Comparison of ENCODE assay signal across 8 mouse cellular contexts in the genomic region with DNA sequence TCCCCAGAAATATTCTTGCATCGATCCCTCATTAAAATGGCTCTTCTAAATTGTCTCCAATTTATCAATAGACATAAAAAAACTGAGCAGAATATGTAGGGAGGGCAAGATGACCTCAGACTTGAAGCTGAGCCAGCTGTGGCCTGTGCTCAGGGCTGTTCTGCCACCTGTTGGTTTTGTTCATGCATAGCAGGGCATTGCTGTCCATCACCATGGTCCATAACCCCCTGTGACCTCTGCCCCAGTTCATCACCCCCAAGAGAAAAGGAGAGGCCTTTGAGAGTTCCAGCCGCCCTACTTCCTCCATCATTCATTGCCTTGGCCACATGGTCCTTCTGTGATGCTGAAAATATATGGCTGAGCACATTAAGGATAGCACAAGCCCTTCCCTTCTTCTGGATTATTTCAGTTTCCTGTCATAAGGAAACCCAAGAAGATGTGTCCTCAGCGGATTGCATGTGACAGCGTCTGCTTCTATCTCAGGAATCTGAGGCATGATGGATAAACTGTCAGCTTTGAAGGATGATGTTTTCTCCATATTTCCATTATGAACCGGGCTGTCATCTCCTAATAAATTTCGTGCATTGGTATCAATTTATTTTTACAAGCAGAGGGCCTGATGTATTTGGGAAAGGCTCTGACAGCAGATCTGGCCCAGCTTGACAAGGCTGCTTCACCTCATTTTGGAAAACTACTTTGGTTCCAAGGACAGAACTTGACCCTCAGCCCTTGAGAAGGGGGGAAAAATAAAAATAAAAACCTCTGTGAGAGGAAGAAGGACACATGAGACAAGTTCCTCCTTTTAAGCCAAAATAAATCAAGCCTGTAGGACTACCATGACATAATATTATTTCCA.
DNase-seq lines count a peak whose midpoint lies in the region; ATAC-seq and TF ChIP-seq lines count a peak whose summit lies in the region.

No protein-coding gene starts in this region.

- no peak for ATAC-seq in midbrain, embryonic 16.5 days

- TF ChIP-seq CTCF in layer of hippocampus, adult 2 months (conservative IDR thresholded peaks at IDR 0.05), result peak; percentile 65
- peak; percentile 29; the same call in 1 of the 2 replicates for TF ChIP-seq CTCF in bone marrow, adult 2 months (IDR thresholded peaks at IDR 0.05; ENCODE audit: control insufficient read depth, insufficient read depth, low read length)
- TF ChIP-seq CTCF in kidney, adult 2 months (conservative IDR thresholded peaks at IDR 0.05; ENCODE audit: insufficient read depth, insufficient read length, low read depth, low read length), result peak; percentile 75

- no peak overlapping the region for H3K9ac ChIP-seq in midbrain, embryonic 16.5 days (ENCODE audit: low read depth, low read length)

- H3K4me2 ChIP-seq in midbrain, embryonic 16.5 days (ENCODE audit: low read length), result no peak overlapping the region

- H3K36me3 ChIP-seq in kidney, adult 2 months (ENCODE audit: control insufficient read depth, insufficient read depth, low read length), result no peaks in the 10 kb centered on the region
- no peaks in the 10 kb centered on the region for H3K36me3 ChIP-seq in midbrain, embryonic 16.5 days (ENCODE audit: control insufficient read depth, insufficient read depth, low read length)

- no peaks in the 10 kb centered on the region for H3K27me3 ChIP-seq in kidney, adult 2 months (replicated peaks; ENCODE audit: control insufficient read depth, insufficient read depth, low read length)
- 0 out of 2 replicates have a peak, but pooled peaks cover 2% of the 10 kb centered on the region for H3K27me3 ChIP-seq in midbrain, embryonic 16.5 days (ENCODE audit: control insufficient read depth, insufficient read depth, low read depth, low read length)

- H3K27ac ChIP-seq in layer of hippocampus, adult 2 months, result no peak overlapping the region
- H3K27ac ChIP-seq in bone marrow, adult 2 months (ENCODE audit: control insufficient read depth, insufficient read depth, low read depth, low read length, poor library complexity), result no peak overlapping the region
- no peak overlapping the region for H3K27ac ChIP-seq in kidney, adult 2 months (ENCODE audit: insufficient read depth, low read depth, low read length)
- no peak overlapping the region for H3K27ac ChIP-seq in midbrain, embryonic 16.5 days (ENCODE audit: low read length)

- no peak for DNase-seq in layer of hippocampus, adult 2 months (ENCODE audit: low spot score in 2 of 2)
- DNase-seq in layer of hippocampus, postnatal 36 days, result no peak
- DNase-seq in kidney, adult 2 months, result peak; percentile 63
- DNase-seq in mesoderm, embryonic 11.5 days (ENCODE audit: low read depth, low spot score), result peak; percentile 85
- DNase-seq in c-Kit-positive CD71-positive TER-119-positive erythroid progenitor cells, embryonic 14.5 days (ENCODE audit: low spot score), result no peak
- no peak for DNase-seq in cerebellum, adult 18-20 months

- no peak overlapping the region for H3K4me3 ChIP-seq in layer of hippocampus, adult 2 months
- no peak overlapping the region for H3K4me3 ChIP-seq in bone marrow, adult 2 months (replicated peaks; ENCODE audit: control insufficient read depth, low read depth, low read length)
- no peak overlapping the region for H3K4me3 ChIP-seq in kidney, adult 2 months (ENCODE audit: insufficient read depth, low read depth, low read length)
- H3K4me3 ChIP-seq in midbrain, embryonic 16.5 days (ENCODE audit: low read depth, low read length), result no peak overlapping the region

- no peaks in the 10 kb centered on the region; the same call in 1 of the 2 replicates for H3K4me1 ChIP-seq in bone marrow, adult 2 months (ENCODE audit: control insufficient read depth, insufficient read depth, low read length)
- 0 out of 2 replicates have a peak, but pooled peaks cover 3% of the 10 kb centered on the region for H3K4me1 ChIP-seq in kidney, adult 2 months (ENCODE audit: control insufficient read depth, insufficient read depth, low read length)
- no peaks in the 10 kb centered on the region; the same call in 1 of the 2 replicates for H3K4me1 ChIP-seq in midbrain, embryonic 16.5 days (ENCODE audit: control insufficient read depth, insufficient read depth, low read length)

- TF ChIP-seq POLR2A in bone marrow, adult 2 months (IDR thresholded peaks at IDR 0.05; ENCODE audit: borderline replicate concordance, control insufficient read depth, low read depth, low read length), result no peak
- TF ChIP-seq POLR2A in kidney, adult 2 months (IDR thresholded peaks at IDR 0.05; ENCODE audit: low read depth, low read length), result no peak

- no peaks in the 10 kb centered on the region for H3K9me3 ChIP-seq in midbrain, embryonic 16.5 days (replicated peaks; ENCODE audit: control insufficient read depth, low read length, poor library complexity, severe bottlenecking)

- 73% methylated on average over 6 of the region's 6 CpGs for WGBS in bone marrow, adult 2 months
- WGBS in kidney, adult 2 months, result 66% methylated on average over 6 of the region's 6 CpGs
- 77% methylated on average over 6 of the region's 6 CpGs for WGBS in midbrain, embryonic 16.5 days

Comparison
In these comparisons a context has a peak if more than half of its experiments do, and no peak if none do; other contexts are left out.
1. DNase-seq: peak in kidney, adult 2 months (single experiment) and mesoderm, embryonic 11.5 days (single experiment); none in layer of hippocampus, adult 2 months (0 of 2), layer of hippocampus, postnatal 36 days (0 of 2), c-Kit-positive CD71-positive TER-119-positive erythroid progenitor cells, embryonic 14.5 days (single experiment) and cerebellum, adult 18-20 months (0 of 2).
2. Peak in every context shown above with its lines, with median percentiles within 50 percentile points of each other: CTCF ChIP-seq.